Mouse (Mus musculus) gastrocnemius, postnatal 4 days (tissue): ENCODE measurements around the gene Hoxc6. TPM values are rescaled to one million over a fixed set of nuclear protein-coding genes. Genes with fewer than 3 reads are reported as not detected.
A peak's percentile ranks its signal among the peaks of the same experiment; 100 is the strongest.

Experiments
- DNase-seq, 2 experiments: peaks; one replicate each; pipeline ENCODE4 v3.0.0; 2021 to 2022; ENCODE audit warnings: low spot score in 2 of 2, mixed read lengths in 2 of 2
- total RNA-seq, 2 experiments: library from RNA; stranded (reverse); gene quantifications; 2 replicates each; pipeline ENCODE4 v1.2.3; 2021

Hoxc6 gene
- total RNA-seq, 2 experiments from 2014 or later = 12.7 to 12.8 TPM

DNA sequence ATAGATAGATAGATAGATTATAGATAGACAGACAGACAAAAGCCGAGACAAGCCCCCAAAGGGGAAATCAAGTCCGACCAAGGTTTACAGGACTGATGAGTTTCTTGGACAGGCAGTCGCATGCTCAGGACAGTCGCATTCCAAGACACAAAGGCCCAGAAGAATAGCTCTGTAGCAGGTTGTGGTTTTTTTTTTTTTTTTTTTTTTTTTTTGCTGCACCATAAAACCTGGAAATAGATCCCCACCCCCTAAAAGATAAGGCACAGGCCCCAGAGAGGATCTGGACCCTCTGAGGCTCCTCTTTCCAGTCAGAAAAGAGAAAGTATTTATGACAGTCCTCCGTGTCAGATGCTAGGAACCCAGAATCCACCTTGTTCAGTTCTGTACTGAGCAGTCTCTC, 10.0 kb upstream of the Hoxc6 start:
- DNase-seq = no peak

DNA sequence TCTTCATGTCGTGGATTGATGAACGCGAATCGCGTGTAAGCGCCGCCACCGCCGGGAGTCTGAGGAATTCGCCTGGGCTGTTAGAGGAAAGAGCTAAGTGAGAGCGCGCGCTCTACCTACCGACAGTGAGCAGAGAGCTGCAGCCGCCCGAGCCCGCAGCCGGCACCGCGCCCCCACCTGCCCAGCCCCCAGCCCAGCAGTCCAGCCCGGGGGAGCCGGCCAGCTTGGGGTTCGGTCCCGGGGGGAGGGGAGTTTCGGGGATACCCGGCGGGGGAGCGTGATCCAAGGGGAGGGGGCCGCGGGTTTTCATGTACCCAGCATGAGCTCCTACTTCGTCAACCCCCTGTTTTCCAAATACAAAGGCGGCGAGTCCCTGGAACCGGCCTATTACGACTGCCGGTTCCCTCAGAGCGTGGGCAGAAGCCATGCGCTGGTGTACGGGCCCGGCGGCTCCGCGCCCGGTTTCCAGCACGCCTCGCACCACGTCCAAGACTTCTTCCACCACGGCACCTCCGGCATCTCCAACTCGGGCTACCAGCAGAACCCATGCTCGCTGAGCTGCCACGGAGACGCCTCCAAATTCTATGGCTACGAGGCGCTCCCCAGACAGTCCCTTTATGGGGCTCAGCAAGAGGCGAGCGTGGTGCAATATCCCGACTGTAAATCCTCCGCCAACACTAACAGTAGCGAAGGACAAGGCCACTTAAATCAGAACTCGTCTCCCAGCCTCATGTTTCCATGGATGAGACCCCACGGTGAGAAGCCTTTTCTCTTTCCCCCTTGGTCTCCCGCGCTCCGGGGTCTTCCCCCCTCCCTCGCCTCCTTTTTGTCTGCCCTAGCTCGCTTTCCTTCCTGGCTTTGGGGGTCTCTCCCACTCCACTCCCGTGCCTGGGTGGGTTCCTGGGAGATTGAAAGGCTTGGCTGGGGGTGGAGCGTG, 7.3 kb upstream of the Hoxc6 start, which contains the start of gene Hoxc8:
Gene Hoxc8, plus strand, starts transcription at position 147 of the 937 bp plus-strand sequence.
- DNase-seq = no peak

- no peak for DNase-seq
These were observed 6.3 kb upstream of the Hoxc6 start for GRCm38 (mm10) chr15:102991782-102992181.

GRCm38 (mm10) chr15:102992206-102992605, 5.9 kb upstream of the Hoxc6 start:
- DNase-seq = no peak

- DNase-seq = no peak
These were observed 5.2 kb upstream of the Hoxc6 start for GRCm38 (mm10) chr15:102992863-102993262.

- no peak for DNase-seq
These were observed 1.5 kb upstream of the Hoxc6 start for GRCm38 (mm10) chr15:102996548-102996947.

DNA sequence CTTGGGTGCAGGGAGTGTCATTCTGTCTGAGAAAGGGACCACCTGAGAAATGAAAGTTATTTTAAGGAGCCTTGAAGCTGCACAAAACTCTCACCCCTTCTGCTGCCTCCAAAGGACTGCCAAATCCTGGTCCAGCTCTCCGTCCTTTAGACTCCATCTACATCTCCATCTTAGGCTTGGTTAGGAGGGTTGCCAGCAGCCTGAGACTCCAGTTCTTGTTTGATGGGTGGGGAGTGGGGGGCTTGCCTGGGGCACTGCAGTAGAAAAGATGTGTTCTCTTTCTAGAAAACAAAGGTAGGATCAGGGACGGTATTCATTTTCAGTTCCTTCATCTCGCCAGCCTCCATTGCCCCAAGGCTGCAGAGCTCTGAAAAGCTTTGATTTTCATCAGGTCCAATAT, 626 bp upstream of the Hoxc6 start:
- DNase-seq = no peak

DNA sequence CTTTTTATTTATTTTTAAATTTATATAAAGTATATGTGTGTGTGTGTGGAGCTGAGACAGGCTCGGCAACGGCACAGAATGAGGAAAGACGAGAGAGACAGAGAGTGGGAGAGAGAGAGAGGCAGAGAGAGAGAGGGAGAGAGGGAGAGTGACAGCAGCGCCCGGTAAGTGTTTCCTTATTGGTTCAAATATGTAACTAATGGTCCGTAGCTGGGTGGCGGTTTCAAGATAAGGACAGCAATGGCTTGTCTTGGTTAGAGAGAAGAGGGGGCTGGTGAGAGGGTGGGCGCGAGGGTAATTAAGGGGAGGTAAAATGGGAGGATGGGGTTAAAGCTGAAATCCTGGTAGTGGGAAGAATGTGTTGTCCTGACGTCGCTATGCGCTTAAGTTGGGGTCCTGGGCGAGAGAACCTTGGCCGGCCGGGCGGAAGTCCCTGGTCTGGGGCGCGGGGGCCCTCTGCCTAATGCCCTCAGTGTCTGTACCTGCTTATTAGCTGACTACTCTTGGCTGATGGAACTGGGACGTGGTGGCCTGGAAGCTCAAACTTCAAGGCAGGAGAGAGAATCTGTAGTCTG, 638 bp downstream of the Hoxc6 start:
- no peak for DNase-seq

DNA sequence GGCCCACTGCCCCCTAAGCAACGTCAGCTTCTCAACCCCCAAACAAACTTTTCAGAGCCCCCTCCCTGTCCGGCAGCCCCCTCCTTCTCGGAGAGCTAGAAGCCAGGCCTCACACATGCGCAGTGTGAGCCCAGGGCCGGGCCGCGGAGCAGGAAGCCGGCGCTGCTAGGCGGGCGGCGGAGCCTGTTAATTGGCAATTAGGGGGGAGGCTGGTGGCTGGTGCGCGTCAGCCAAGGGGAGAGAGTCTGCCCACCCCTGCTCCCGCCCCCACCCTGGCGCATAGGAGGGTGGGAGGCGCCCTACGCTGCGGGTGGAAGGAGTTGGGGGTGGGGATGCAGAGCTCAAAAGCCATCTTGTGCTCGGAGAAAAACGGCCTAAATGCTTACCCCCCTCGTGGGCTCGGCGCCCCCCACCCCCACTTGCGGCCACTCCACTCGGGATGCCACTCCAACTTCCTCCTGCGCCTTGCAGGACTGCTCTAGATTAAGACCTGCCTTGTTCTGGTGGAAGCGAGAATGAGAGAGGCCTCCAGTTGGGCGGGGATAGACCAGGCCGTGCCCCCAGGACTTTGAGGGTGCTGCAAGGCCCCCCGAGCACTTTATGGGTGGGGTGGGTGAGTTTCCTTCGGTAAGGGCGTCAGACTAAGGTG, 1.2 kb downstream of the Hoxc6 start:
- DNase-seq = peak; percentile 77 to 86

GRCm38 (mm10) chr15:102999955-103000354, 1.9 kb downstream of the Hoxc6 start:
- no peak for DNase-seq

GRCm38 (mm10) chr15:103000501-103000901, 2.4 kb downstream of the Hoxc6 start:
- no peak for DNase-seq

DNA sequence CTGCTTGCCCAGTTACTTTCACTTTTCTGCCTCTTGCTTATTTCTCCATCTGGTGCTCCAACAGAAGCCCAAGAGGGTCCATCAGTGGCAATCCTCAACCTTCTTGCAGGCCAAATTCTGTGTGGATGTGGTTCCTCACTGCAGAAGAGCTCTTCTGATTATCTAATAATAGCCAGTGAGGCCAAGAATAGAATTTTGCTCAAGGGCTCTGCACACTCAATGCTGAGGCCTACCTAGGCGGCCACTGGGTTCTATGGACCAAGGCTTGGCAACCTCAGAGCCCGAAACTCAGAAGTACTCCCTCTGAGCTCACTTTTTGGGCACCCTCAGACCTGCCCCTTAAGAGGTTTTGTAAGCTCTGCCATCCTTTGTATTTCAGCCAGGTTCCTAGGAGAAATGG, 3.3 kb downstream of the Hoxc6 start:
- DNase-seq = no peak

DNA sequence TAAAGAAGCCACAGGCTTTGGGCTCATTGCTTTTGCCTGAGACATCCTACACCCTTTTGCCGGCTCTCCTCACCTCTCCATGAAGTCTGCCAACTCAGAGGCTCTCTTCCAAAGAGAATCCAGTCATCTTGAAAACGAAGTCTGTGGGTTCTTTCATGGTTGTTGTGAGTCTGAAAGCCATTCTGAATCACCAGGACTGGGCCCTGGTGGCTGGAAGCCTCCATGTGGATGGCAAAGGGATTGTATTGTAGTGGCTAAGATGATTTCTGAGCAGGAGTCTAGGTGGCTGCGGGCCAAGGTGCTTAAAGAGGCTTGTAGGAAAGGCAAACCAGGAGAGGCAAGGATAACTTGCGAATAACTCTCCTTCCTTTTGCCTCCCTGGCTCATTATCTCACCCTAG, 4.1 kb downstream of the Hoxc6 start:
- no peak for DNase-seq

DNA sequence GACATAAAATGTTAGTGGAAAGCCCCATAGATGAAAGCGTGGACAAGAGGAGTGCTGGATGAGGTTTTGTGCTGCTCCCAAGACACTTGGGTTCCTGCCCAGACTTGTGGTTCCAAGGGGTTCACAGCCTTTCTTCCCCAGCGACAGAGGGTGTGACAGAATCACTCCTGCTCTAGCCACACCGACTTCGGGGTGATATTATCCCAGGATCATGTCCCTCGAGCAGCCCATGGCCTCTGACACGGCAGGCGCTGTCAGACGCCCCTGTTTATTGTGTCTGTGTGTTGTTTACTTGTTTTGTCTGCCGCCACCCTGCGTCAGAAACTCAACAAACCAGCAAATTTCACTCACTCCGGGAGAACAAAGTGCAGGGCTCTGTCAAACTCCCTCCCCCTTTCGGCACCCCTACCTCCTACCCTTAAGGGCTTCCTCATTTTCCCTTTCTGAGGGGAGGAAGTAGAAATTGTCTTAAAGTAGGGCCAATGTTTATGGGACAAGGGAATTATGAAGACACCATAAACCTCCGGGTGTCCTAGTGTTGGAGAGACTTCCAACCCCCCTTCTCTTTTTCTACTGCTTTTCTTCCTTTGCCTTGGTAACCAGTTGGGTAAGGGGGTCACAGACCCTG, 4.9 kb downstream of the Hoxc6 start:
- no peak for DNase-seq

- no peak for DNase-seq
These were observed 7.3 kb downstream of the Hoxc6 start for GRCm38 (mm10) chr15:103005308-103005707.

DNA sequence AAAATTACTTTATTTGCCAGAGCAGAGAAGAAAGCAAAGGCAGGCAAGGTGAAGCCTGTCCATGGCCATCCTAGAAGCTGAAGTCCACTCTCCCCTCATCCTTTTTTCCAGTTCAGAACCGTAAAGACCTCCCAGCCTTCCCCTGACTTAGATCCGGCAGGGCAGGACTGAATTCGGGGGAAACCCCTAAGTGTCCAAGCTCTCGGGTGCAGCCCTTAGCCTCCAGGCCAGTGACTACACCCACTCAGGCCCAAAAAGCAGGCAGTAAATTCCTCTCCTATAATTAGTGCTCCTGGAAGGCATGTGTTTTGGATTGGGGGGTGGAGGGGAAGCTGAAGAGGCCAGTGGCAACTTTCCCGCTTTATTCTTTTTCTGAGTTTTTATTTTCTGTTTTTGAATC, 7.7 kb downstream of the Hoxc6 start:
- no peak for DNase-seq

DNA sequence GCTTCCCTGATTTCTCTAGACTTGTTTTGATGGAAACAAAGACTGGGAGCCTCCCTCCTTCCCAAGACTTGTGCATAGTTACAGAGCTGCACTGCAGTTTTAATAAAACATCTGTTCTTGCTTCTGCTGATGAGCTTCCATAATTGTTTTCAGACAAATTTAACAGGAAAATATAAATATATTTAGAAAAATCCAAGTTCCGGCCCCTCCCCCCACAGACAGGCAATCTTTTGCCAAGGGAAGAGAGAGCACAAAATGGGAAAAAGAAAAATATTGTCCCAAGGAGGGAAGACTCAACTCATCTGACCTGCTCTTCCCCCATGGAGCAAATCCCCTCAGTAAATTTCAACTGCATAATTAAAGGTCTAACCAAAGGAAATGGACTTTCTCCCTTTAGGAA, 8.3 kb downstream of the Hoxc6 start:
- DNase-seq = no peak

GRCm38 (mm10) chr15:103009265-103010111, 11.4 kb downstream of the Hoxc6 start:
- no peak for DNase-seq

GRCm38 (mm10) chr15:103010112-103010846, 12.2 kb downstream of the Hoxc6 start:
- no peak for DNase-seq
